Mouse (Mus musculus) spleen, adult 2 months (tissue): Measurements from ENCODE around the gene Iqgap1.

Experiments used
- CTCF ChIP-seq: fragments of 200-500 bp; IDR thresholded peaks from 2 replicates; pipeline ENCODE4 v1.5.1; 2011; ENCODE audit warnings: mild to moderate bottlenecking, inconsistent platforms; ENCODE audit not compliant: insufficient read depth, insufficient read length, insufficient replicate concordance; ENCODE audit errors: extremely low read depth
- POLR2A ChIP-seq: fragments of 200-500 bp; IDR thresholded peaks from 2 replicates; pipeline ENCODE4 v1.6.1; 2011; ENCODE audit warnings: low read depth, low read length, inconsistent platforms

DNA sequence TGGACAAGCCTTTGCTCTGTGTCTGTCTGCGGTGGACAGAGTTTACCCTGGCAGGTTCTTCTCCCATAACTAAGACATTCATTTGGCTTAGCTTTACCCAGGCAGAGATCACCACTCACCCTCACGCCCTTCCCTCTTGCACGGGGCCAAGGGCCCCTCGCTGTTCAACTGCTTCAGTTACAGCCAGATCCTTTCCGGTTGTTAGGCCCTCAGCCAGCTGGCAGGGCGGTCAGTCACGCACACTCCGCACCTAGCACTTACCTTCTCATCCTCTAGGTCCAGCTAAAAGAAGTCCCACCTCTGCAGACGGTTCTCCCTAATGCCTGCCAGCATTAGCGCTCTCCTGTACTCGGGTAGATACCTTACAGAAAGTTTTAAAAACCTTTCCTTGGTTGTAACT lies 92.8 kb downstream of the Iqgap1 start:
- TF ChIP-seq CTCF (no peak), POLR2A (no peak)
